28 mouse cellular contexts compared by ENCODE assay signal in genomic region chr7:79861794-79862193, GRCm38 (mm10). TPM values are rescaled to one million over a fixed set of nuclear protein-coding genes. Genes with fewer than 3 reads are reported as not detected.
"Had no signal": no experiment of that assay in that cellular context is flagged by ENCODE, and none has a peak within 500 bp of the region (broad histone marks: within the 10 kb centered on the region; RNA-seq: fewer than 3 reads in every experiment).

No protein-coding gene starts in this region.

- H3K27me3 ChIP-seq: heart, embryonic 12.5 days; hindbrain, embryonic 12.5 days; kidney, embryonic 15.5 days; limb, embryonic 12.5 days had no signal

- H3K36me3 ChIP-seq: heart, embryonic 10.5 days; heart, embryonic 12.5 days; hindbrain, embryonic 10.5 days; hindbrain, embryonic 12.5 days; kidney, embryonic 15.5 days; limb, embryonic 10.5 days; limb, embryonic 12.5 days had no signal

- H3K9ac ChIP-seq: heart, embryonic 12.5 days; hindbrain, embryonic 12.5 days; hindbrain, embryonic 14.5 days; kidney, embryonic 15.5 days; limb, embryonic 12.5 days; liver, embryonic 14.5 days had no signal

- ATAC-seq: hindbrain, embryonic 16.5 days; inflammation-experienced regulatory T-cells, adult 6 months had no signal

- H3K27ac ChIP-seq: gastrocnemius, adult 2 months; heart, embryonic 10.5 days; hindbrain, embryonic 10.5 days; hindbrain, embryonic 12.5 days; hindbrain, embryonic 14.5 days; kidney, embryonic 15.5 days; kidney, postnatal 0 days; layer of hippocampus, adult 2 months; left cerebral cortex, adult 2 months; limb, embryonic 10.5 days; limb, embryonic 12.5 days; liver, embryonic 14.5 days had no signal

- H3K9me3 ChIP-seq: heart, embryonic 10.5 days; heart, embryonic 12.5 days; hindbrain, embryonic 10.5 days; hindbrain, embryonic 12.5 days; kidney, embryonic 15.5 days; limb, embryonic 10.5 days; limb, embryonic 12.5 days had no signal

- H3K4me3 ChIP-seq: gastrocnemius, adult 2 months; heart, embryonic 10.5 days; heart, embryonic 12.5 days; hindbrain, embryonic 10.5 days; hindbrain, embryonic 12.5 days; kidney, embryonic 15.5 days; layer of hippocampus, adult 2 months; left cerebral cortex, adult 2 months; limb, embryonic 10.5 days; limb, embryonic 12.5 days had no signal

- DNase-seq: gastrocnemius, adult 2 months; gastrocnemius, postnatal 10 days; gastrocnemius, postnatal 25 days; heart, adult 18-20 months; heart, postnatal 10 days; heart, postnatal 4 days; kidney, adult 11 months; kidney, adult 2 months; kidney, adult 9 months; kidney, postnatal 14 days; kidney, postnatal 4 days; liver had no signal

- H3K4me2 ChIP-seq: heart, embryonic 12.5 days; hindbrain, embryonic 12.5 days; hindbrain, embryonic 14.5 days; kidney, embryonic 15.5 days; limb, embryonic 12.5 days; liver, embryonic 11.5 days had no signal

RNA-seq across cellular contexts. Expression of gene Anpep, which starts 0.9 kb away (rescaled TPM):
- total RNA-seq: granulocyte monocyte progenitor cell, adult 5-6 weeks had no signal

RNA-seq across cellular contexts. Expression of gene Mesp2, which starts 51.3 kb away (rescaled TPM):
- total RNA-seq: gastrocnemius, adult 2 months; gastrocnemius, postnatal 25 days; granulocyte monocyte progenitor cell, adult 5-6 weeks had no signal
